Mouse (Mus musculus) forebrain, embryonic 16.5 days (tissue): ENCODE results near the gene Commd8. TPM values are rescaled to one million over a fixed set of nuclear protein-coding genes. Genes with fewer than 3 reads are reported as not detected.

ENCODE experiments used
- ATAC-seq: fragments of 200-750 bp; cut with Nextera tagmentation; 2 replicates; pipeline ENCODE4 v1.8.0; 2017; ENCODE audit warnings: mild to moderate bottlenecking, moderate library complexity
- H3K27ac ChIP-seq: fragments of 300-500 bp; sonication (generic); 2 replicates; pipeline ENCODE4 v1.5.1; 2014; ENCODE audit warnings: low read length, control low read depth
- H3K27me3 ChIP-seq: fragments of 300-500 bp; sonication (generic); replicated peaks from 2 replicates; pipeline ENCODE4 v1.6.1; 2014; ENCODE audit warnings: low read length; ENCODE audit not compliant: control insufficient read depth, insufficient read depth
- H3K36me3 ChIP-seq: fragments of 300-500 bp; sonication (generic); 2 replicates; pipeline ENCODE4 v1.6.1; 2014; ENCODE audit not compliant: control insufficient read depth, insufficient read depth
- H3K4me1 ChIP-seq: fragments of 300-500 bp; sonication (generic); replicated peaks from 2 replicates; pipeline ENCODE4 v1.6.1; 2014; ENCODE audit warnings: low read length; ENCODE audit not compliant: control insufficient read depth, insufficient read depth
- H3K4me2 ChIP-seq: fragments of 300-500 bp; sonication (generic); 2 replicates; pipeline ENCODE4 v1.6.1; 2014; ENCODE audit warnings: mild to moderate bottlenecking, low read length, control low read depth
- H3K4me3 ChIP-seq: fragments of 300-500 bp; sonication (generic); replicated peaks from 2 replicates; pipeline ENCODE4 v1.5.1; 2014; ENCODE audit warnings: mild to moderate bottlenecking, low read length, control low read depth
- H3K9ac ChIP-seq: fragments of 300-500 bp; sonication (generic); replicated peaks from 2 replicates; pipeline ENCODE4 v1.6.1; 2014; ENCODE audit warnings: low read depth, low read length, control low read depth
- H3K9me3 ChIP-seq: fragments of 300-500 bp; sonication (generic); 2 replicates; pipeline ENCODE4 v1.6.1; 2016; ENCODE audit warnings: low read length; ENCODE audit not compliant: control insufficient read depth
- WGBS: fragments of 180-500 bp; shearing (Covaris S2); extraction: QIAGEN DNeasy Blood & Tissue Kit; methylation state at CpG from one replicate; pipeline ENCODE4 v1.1.7; 2014; 5-methylcytosine and 5-hydroxymethylcytosine counted together
- polyA plus RNA-seq: library from polyadenylated mRNA; unstranded; fragments of >200 nt; fragmentation: Nextera tagmentation; extraction: Ambion mirVana; gene quantifications from 2 replicates; pipeline ENCODE4 v1.2.1, GENCODE M21; 2015

Commd8 gene
- polyA plus RNA-seq, 1 experiment from 2014 or later, result 146 TPM

DNA sequence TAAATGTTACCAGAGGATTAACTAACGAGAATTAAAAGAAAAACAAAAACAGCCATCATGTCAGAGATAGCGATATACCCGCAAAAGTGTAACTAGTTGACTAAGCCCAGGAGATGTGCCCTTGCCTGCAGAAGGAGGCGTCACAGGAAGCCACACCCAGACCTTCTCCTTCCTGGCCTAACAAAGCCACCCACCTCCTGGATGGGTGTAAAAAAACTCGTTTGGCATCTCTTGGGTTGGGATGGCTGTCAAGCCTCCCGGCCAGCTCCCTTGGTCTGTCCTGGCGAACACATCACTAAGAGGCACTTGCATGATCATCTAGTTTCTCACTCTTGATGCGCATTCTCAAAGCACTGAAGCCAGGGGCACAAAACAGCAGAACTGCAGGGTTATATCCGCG is 34.0 kb upstream of the Commd8 start:
- no peak overlapping the region for H3K4me3 ChIP-seq
- H3K27ac ChIP-seq, result no peak overlapping the region
- H3K4me1 ChIP-seq, result peaks cover 6% of the 10 kb centered on the region
- no peaks in the 10 kb centered on the region for H3K27me3 ChIP-seq
- H3K9me3 ChIP-seq, result no peaks in the 10 kb centered on the region
- no peaks in the 10 kb centered on the region for H3K36me3 ChIP-seq
- no peak for ATAC-seq
- 41% methylated on average over 10 of the region's 10 CpGs for WGBS
- peak overlapping the region; percentile 25 for H3K4me2 ChIP-seq
- H3K9ac ChIP-seq, result no peak overlapping the region

DNA sequence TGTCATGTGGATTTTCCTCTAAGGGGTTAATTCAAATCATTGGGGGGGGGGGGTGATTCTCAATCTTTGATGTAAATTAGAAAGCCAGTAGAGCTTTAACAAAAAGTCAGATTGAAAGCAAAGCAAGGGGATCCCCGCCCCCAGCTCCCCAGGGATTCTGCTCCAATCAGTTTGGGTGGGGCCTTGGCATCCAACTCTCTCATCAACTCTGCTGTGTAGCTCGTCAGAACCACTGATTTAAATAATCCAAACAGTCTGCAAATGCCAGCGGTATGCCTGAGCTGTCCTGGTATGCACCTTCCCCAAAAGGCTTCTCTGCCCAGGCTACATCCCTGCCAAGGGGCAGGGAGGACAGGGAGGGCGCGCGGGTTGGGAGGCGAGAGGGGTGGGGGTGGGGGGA is 33.6 kb upstream of the Commd8 start:
- H3K27me3 ChIP-seq, result no peaks in the 10 kb centered on the region
- H3K9ac ChIP-seq, result no peak overlapping the region
- ATAC-seq, result peak; percentile 34
- H3K4me1 ChIP-seq, result peaks cover 6% of the 10 kb centered on the region
- H3K9me3 ChIP-seq, result no peaks in the 10 kb centered on the region
- no peaks in the 10 kb centered on the region for H3K36me3 ChIP-seq
- H3K27ac ChIP-seq, result no peak overlapping the region
- peak overlapping the region; percentile 25 for H3K4me2 ChIP-seq
- no peak overlapping the region for H3K4me3 ChIP-seq
- WGBS, result 13% methylated on average over 7 of the region's 7 CpGs

DNA sequence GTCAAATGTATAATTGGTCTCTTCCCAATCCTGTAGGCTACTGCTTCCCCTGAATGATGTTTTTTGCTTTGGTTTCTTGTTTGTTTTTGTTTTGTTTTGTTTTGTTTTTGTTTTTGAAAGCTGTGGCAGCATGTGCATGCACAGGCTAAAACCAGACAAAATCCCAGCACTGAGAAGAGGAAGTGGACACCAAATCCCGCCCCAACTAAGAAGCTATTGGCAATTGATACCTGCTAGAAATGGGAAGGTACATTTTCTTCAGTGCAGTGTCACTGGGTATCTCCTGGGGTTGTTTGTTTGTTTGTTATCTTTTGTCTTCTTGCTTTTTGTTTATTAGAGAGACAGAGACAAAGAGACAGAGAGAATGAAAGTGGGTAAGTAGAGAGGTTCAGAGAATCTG is 27.5 kb upstream of the Commd8 start:
- ATAC-seq, result no peak
- H3K4me3 ChIP-seq, result no peak overlapping the region
- H3K27ac ChIP-seq, result no peak overlapping the region
- H3K4me2 ChIP-seq, result no peak overlapping the region
- no peaks in the 10 kb centered on the region for H3K36me3 ChIP-seq
- H3K9me3 ChIP-seq, result no peaks in the 10 kb centered on the region
- no peaks in the 10 kb centered on the region for H3K4me1 ChIP-seq
- no peaks in the 10 kb centered on the region for H3K27me3 ChIP-seq
- no peak overlapping the region for H3K9ac ChIP-seq
- WGBS, result 89% methylated on average over 1 of the region's 1 CpGs

DNA sequence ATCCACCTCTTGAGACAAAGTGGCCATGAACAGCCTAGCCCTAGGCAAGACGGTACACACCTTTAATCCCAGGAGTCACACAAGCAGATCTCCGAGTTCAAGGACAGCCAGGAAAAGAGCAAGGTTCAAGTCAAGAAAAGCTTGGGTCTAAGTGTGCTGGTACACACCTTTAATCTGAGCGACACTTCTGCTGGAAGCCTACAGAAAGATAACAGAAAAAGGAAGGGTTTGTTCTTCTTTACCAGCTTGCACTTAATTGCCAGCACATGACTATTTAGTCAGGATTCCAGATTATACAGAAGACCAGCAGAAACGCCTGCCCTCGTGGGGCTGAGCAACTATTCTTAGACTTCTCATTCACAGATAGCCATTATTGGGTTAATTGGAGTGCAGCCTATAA is 23.9 kb upstream of the Commd8 start:
- H3K4me1 ChIP-seq, result no peaks in the 10 kb centered on the region
- H3K4me3 ChIP-seq, result no peak overlapping the region
- H3K4me2 ChIP-seq, result no peak overlapping the region
- H3K9ac ChIP-seq, result no peak overlapping the region
- H3K27ac ChIP-seq, result no peak overlapping the region
- H3K36me3 ChIP-seq, result no peaks in the 10 kb centered on the region
- H3K27me3 ChIP-seq, result no peaks in the 10 kb centered on the region
- WGBS, result 86% methylated on average over 5 of the region's 5 CpGs
- ATAC-seq, result no peak
- no peaks in the 10 kb centered on the region for H3K9me3 ChIP-seq

DNA sequence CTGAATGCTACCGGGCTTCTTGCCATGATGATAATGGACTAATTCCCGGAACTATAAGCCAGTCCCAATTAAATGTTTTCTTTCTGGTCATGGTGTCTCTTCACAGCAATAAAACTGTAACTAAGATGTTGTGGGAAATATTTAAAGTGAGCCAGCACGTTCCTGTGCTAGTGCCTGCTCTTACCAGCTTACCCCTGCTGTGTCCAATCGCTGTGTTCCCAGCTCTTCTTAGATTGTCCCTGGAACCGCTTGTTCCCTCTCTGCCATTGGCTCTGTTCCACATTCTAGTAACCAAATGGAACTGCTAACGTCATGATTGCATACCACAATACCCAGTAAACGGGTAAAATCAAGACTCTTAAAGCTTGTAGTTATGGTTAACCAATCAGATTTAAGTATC is 23.2 kb upstream of the Commd8 start:
- no peaks in the 10 kb centered on the region for H3K4me1 ChIP-seq
- H3K4me3 ChIP-seq, result no peak overlapping the region
- H3K27me3 ChIP-seq, result no peaks in the 10 kb centered on the region
- H3K27ac ChIP-seq, result no peak overlapping the region
- no peaks in the 10 kb centered on the region for H3K9me3 ChIP-seq
- H3K36me3 ChIP-seq, result no peaks in the 10 kb centered on the region
- H3K9ac ChIP-seq, result no peak overlapping the region
- 60% methylated on average over 7 of the region's 7 CpGs for WGBS
- no peak overlapping the region for H3K4me2 ChIP-seq
- ATAC-seq, result peak; percentile 54

DNA sequence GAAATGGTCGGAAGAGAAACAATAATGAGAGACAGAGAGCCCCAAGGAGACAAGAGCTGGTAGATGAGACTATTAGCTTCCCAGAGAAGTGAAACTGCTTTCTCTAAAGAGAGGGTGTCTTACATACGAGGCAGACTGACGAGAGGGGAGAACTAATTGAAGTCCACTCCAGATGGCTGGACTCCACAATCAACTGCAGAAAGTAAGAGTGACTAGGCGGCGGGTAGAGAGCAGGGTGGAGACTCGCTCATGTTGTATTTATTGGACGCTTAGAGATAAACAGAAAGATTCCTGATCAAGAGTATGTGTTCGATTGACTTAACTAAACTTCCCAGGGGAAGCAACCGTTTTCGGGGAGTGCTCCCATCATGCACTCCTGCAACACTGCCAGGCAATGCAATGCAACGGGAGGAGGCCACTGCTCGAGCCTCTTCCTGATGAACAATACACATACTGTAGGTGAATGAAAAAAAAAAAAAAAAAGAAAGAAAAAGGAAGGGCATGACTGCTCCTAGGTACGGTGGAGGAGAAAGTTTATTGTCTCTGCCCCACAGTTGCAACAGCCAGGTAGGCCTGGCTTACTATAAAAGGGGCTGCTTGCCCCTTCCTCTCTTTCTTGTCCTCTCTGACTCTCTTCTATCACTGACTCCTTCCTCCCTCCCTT is 16.6 kb upstream of the Commd8 start:
- no peak for ATAC-seq
- Histone ChIP-seq H3K4me1 (no peaks in the 10 kb centered on the region), H3K27ac (no peak overlapping the region), H3K4me3 (no peak overlapping the region), H3K9ac (no peak overlapping the region), H3K9me3 (no peaks in the 10 kb centered on the region), H3K27me3 (no peaks in the 10 kb centered on the region), H3K36me3 (no peaks in the 10 kb centered on the region), H3K4me2 (no peak overlapping the region)
- WGBS, result 87% methylated on average over 13 of the region's 13 CpGs

DNA sequence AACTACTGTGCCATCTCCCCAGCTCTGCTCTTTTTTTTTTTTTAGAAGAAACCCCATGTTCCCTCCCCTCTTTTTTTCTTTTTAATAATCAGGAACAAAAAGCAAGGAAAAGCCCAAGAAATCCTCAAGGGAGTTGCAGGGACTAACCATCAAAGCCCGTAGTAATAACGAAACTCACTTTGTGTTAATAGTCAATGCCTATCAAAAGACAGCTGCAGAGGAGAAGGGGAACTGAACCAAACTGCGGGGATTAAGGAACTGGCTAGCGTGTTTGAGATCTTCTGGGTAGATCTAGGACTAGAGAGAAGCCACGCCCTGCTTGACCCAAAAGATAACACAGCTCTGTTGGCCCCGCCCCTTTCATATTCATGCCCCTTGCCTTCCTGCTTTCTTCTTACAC is 15.9 kb upstream of the Commd8 start:
- ATAC-seq, result no peak
- no peak overlapping the region for H3K4me3 ChIP-seq
- H3K9me3 ChIP-seq, result no peaks in the 10 kb centered on the region
- H3K9ac ChIP-seq, result no peak overlapping the region
- H3K4me1 ChIP-seq, result no peaks in the 10 kb centered on the region
- no peak overlapping the region for H3K27ac ChIP-seq
- 80% methylated on average over 6 of the region's 6 CpGs for WGBS
- H3K27me3 ChIP-seq, result no peaks in the 10 kb centered on the region
- H3K4me2 ChIP-seq, result no peak overlapping the region
- H3K36me3 ChIP-seq, result no peaks in the 10 kb centered on the region

DNA sequence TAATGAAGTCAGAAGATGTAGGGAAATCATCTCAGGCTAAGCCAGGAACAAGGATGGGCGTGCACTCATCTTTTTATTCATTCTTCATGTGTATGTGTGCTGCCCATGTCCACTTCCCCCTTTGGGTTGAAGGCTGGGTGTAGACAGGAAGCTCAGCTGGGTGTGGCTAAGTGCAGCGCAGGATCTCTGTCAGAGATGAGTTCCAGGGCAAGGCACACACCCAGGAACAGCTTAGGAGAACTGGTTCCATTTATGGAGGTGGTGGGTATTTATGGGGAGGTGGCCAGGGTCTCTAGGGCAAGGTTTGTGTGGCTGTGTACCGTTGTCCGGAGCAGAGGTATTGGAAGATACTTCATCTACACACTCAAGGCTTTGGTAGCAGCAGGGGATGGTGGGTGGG is 14.8 kb upstream of the Commd8 start:
- 91% methylated on average over 4 of the region's 4 CpGs for WGBS
- H3K4me3 ChIP-seq, result no peak overlapping the region
- H3K4me2 ChIP-seq, result no peak overlapping the region
- H3K9me3 ChIP-seq, result no peaks in the 10 kb centered on the region
- H3K36me3 ChIP-seq, result no peaks in the 10 kb centered on the region
- no peaks in the 10 kb centered on the region for H3K27me3 ChIP-seq
- no peaks in the 10 kb centered on the region for H3K4me1 ChIP-seq
- H3K27ac ChIP-seq, result no peak overlapping the region
- no peak overlapping the region for H3K9ac ChIP-seq
- ATAC-seq, result no peak

DNA sequence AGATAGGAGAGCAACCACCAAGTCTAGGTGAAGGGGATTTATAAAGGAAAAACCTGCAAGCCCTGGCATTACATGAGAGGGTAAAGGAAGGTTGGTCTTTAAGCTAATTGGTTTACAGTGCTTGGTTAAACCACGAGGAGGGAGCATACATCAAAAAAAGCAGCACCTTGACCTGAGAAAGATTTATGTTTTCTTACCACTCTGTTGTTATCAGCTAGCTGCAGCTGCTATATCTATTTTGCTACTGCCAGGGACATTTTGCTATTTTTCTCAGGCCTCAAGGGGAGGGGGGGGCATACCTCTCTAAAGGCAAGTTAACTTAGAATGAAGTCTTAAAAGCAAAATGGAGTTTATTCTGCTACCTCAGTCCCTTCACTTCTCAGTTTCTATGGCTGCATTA is 13.2 kb upstream of the Commd8 start:
- ATAC-seq, result no peak

DNA sequence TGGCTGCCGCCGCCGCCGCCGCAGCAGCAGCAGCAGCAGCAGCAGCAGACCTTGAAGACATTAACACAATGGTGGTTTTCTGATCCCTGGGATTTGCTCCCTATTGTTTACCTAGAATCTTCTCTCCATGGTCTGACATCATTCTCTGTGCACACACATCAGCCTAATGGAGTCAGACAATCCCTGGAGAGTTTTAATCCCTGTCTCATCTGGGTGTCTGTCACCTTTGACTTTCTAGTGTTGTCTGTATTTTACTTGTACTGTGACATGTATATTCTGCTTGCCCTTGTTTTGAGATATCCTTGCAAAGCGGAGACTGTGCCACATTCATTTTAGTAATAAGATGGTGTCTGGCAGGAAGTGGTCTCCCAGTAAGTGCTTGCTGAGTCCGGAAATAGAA is 7.5 kb upstream of the Commd8 start:
- Histone ChIP-seq H3K4me1 (0 out of 2 replicates have a peak, but pooled peaks cover 2% of the 10 kb centered on the region), H3K27me3 (no peaks in the 10 kb centered on the region), H3K27ac (no peak overlapping the region), H3K36me3 (no peaks in the 10 kb centered on the region), H3K4me3 (no peak overlapping the region), H3K9ac (no peak overlapping the region), H3K9me3 (no peaks in the 10 kb centered on the region), H3K4me2 (peak overlapping the region; percentile 33)
- ATAC-seq, result peak; percentile 56
- 7% methylated on average over 7 of the region's 7 CpGs for WGBS

More for the DNA sequence above, 13.2 kb upstream of the Commd8 start:
- H3K36me3 ChIP-seq, result no peaks in the 10 kb centered on the region
- no peak overlapping the region for H3K4me2 ChIP-seq
- no peak overlapping the region for H3K27ac ChIP-seq
- no peaks in the 10 kb centered on the region for H3K4me1 ChIP-seq
- no peaks in the 10 kb centered on the region for H3K27me3 ChIP-seq
- no peaks in the 10 kb centered on the region for H3K9me3 ChIP-seq
- no peak overlapping the region for H3K4me3 ChIP-seq
- no peak overlapping the region for H3K9ac ChIP-seq
- 63% methylated on average over 1 of the region's 1 CpGs for WGBS
